Mouse (Mus musculus) Muller cell, postnatal 12 days (primary cell): ENCODE data around the gene Srprb.

Source experiments
- DNase-seq: peaks from one replicate; pipeline ENCODE4 v3.0.0-alpha.2; 2015; ENCODE audit errors: inconsistent ontology term

Srprb gene

DNA sequence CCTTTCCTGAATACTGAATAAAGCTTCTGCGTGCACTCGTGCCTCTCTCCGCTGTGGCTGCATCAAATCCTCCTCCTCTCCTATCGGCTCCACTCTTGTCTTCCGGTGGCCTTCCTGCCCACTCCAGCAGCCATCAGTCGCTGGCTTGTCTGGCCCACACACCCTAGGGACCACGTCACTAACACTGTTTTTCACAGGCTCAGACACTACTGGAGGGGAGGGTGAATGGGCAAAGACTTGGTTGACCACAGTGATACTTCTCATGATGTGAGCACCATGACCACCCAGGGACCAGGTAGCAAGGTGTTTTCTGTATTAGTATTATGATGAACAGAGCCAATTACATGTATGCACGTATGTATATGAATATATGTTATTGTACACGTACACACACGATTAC is 55.7 kb downstream of the Srprb start:
- DNase-seq: no peak

DNA sequence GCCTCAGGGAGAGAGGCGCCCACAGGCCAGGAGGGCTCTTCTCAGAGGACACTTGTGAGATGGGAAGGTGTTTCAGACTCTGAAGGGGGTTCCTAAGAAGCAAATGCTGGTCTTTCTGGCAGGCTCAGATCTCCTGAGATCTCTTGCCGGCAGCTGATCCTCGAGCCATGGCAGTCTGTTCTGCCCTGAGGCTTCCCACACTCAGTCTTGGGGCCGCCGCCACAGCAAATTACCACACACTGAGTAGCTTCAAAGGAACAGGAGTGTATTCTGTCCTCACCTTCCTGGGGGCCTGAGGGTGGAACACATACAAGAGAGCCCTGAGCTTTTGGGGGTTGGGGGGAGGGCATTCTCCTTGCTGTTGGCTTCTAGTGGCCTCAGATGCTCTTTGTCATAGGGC is 56.6 kb downstream of the Srprb start:
- DNase-seq: no peak

DNA sequence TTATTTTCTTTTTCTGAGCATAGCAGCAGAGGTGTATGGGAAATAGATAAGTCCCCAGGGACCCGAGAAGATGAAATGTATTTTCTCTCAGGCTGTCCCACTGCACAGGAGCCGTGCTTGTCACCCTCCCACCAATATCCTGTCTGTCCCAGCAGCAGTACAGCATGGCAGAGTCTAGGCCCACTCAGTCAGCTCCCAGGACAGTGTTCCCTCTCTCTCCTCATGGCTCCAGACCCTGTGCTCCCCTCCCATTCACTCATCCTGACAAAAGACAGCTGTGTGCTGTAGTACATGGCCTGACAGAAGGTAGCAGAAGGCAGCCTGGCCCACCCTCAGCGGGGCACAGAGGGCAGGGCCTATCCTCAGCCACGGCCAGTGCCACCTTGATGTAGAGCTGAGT is 58.1 kb downstream of the Srprb start:
- no peak for DNase-seq

GRCm38 (mm10) chr9:103141266-103141665 is 60.7 kb downstream of the Srprb start:
- no peak for DNase-seq

DNA sequence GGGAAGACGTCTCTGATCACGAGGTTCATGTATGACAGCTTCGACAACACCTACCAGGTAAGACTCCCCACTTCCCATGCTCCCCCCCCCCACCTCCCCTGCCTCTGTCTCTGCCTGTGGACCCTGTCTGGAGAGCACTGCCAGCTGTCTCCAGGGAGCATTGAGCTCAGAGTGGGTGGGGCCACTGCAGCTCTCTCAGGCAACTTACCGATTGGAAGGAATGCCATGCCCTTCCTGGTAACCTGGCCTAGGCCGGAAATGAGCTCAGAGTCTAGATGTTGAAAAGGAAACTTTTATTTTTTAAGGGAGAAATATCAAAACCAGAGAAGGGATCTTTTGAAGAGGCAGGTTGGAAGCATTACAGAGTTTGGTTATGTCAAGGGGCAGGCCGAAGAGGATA is 61.6 kb downstream of the Srprb start:
- DNase-seq: no peak

DNA sequence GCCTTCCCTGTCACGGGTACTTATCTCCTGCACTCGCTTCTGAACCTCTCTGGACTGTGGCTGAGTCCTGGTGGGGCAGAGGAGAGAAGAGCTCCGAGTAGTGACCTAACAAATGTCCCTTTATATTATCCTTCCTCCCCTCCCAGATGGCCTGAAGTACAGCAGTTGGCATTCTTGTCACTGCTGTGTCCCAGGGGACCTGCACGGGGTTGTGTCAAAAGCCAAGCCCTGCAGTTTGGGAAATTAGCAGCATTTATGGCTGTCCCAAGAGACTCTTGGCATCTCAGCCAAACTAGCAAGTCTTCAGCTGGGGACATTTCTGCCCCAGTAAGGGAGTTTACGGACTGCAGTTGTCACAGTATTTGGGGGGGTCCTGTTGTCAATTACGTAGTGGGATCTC is 62.5 kb downstream of the Srprb start:
- no peak for DNase-seq
